Mouse (Mus musculus): ENCODE results near the gene Radil. TPM values are rescaled to one million over a fixed set of nuclear protein-coding genes. Genes with fewer than 3 reads are reported as not detected.

The Radil gene
- total RNA-seq, 1 experiment from 2014 or later: not detected

Other genes starting within 250 kb of the Radil start
- 29.1 and 30.5 TPM in 2 replicates for gene Foxk1, start 149.6 kb downstream of the Radil start, total RNA-seq (2017)
- gene Ap5z1, start 87.2 kb downstream of the Radil start, total RNA-seq (2017): 18.0 and 19.8 TPM in 2 replicates
- 0.12 TPM in 1 of 2 replicates, not detected in the other for gene Papolb, start 21.0 kb downstream of the Radil start, total RNA-seq (2017)
- gene Mmd2, start 57.7 kb upstream of the Radil start, total RNA-seq (2017): not detected in 2 replicates
- 77.5 and 79.1 TPM in 2 replicates for gene Wipi2, start 76.6 kb upstream of the Radil start, total RNA-seq (2017)
- 0.35 and 1.5 TPM in 2 replicates for gene Slc29a4, start 141.4 kb upstream of the Radil start, total RNA-seq (2017)